Mouse (Mus musculus) liver, embryonic 14.5 days (tissue): Measurements from ENCODE around the gene 4931429L15Rik.

ENCODE experiments used
- CTCF ChIP-seq: IDR thresholded peaks from 2 replicates; pipeline ENCODE4 v1.5.1; 2016; ENCODE audit warnings: antibody characterized with exemption, low read depth, control low read depth
- EP300 ChIP-seq: IDR thresholded peaks from 2 replicates; pipeline ENCODE4 v1.6.1; 2016; ENCODE audit warnings: antibody characterized with exemption, low read depth

DNA sequence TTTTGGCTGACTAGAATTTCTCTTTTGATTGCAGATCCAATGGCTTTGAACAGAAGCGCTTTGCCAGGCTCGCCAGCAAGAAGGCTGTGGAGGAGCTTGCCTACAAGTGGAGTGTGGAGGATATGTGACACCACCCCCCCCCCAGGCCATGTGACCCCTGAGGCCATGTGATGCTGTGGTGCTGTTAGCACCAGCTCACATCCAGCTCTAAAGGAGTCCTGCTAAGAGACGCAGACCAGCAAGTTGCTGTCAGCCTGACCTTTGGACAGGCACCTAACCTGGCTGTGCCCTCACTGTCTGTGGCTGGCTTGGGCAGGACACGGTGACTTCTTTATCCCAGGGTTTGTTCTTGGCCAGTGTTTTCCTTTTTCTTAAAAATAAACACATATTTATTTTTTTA lies 21.4 kb downstream of the 4931429L15Rik start:
- TF ChIP-seq CTCF (no peak), EP300 (no peak)
